Mouse (Mus musculus): ENCODE measurements around the gene Sh3bgrl2. TPM values are rescaled to one million over a fixed set of nuclear protein-coding genes. Genes with fewer than 3 reads are reported as not detected.

Sh3bgrl2 gene
- polyA plus RNA-seq, 1 experiment, result 7.1 TPM

DNA sequence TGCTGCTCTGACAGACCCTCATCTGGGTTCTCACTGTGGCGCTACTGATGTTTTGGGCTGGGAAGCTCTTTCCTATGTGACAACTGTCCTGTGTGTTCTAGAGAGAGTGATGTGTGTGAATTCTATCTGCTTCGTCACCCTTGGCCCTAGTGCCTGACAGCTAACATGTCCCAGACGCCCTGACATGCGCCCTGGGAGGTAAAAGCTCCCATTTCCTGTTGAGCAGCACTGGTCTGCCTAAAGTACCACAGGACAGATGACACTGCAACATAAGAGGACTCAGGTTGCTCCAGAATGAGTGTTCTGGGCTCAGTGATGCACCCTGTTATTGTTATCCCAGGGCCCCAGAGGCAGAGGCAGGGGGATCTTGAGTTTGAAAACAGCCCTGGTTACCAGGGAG is 12.5 kb downstream of the Sh3bgrl2 start:
- no peak for DNase-seq (ENCODE audit: low read depth)

DNA sequence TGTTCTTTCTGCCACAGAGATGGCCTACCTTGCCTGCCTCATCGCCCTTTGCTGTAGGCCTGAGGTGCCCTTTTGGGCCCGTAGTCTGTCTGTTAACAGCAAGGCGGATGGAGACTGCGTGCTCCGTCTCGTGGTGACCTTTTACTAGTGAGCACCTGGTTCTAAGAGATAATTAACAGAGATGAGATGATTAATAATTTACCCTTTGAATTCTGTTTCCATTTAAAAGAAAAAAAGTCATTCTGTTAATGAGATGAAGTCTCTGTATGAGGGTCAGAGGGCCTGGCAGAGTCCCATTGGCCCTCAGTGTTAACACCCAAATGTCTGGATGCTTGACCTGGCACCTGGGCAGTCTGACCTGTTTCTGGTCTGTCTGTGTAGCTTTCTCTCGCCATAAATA is 14.8 kb downstream of the Sh3bgrl2 start:
- DNase-seq (ENCODE audit: low read depth), result no peak

DNA sequence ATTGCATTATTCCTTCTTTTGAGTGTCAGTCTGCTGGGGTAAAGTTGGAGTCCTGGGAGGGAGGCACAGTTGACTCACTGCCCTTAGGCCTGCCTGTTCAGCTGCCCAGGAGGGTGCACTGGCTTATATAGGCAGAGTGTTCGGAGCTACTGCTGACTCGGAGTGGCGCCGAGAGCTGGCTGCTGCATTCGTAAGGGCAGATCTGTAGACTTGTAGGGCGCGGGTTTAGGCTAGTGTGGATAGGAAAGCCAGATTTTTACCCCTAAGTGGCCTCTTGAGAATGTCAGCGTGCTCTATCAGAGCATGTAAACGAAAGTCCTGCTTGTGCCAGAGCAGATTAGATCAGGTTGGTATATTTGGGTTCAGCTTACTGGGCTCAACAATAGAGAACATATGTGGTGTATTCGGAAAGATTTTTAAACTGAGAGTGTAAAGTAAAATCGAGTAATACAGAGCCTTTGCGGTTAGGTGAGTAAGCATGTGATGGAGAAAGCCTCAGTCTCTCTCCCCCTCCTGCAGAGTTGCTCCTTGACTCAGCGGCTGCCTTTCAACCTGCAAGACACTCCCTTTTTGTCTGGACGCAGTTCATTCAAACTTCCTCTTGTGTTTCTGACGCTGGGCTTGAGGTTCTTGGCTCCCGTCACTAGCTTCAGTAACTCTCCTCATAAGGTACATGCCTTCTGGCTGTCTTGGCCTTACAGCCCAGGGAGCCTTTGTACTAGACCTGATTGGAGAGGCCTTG is 15.9 kb downstream of the Sh3bgrl2 start:
- DNase-seq (ENCODE audit: low read depth), result no peak

DNA sequence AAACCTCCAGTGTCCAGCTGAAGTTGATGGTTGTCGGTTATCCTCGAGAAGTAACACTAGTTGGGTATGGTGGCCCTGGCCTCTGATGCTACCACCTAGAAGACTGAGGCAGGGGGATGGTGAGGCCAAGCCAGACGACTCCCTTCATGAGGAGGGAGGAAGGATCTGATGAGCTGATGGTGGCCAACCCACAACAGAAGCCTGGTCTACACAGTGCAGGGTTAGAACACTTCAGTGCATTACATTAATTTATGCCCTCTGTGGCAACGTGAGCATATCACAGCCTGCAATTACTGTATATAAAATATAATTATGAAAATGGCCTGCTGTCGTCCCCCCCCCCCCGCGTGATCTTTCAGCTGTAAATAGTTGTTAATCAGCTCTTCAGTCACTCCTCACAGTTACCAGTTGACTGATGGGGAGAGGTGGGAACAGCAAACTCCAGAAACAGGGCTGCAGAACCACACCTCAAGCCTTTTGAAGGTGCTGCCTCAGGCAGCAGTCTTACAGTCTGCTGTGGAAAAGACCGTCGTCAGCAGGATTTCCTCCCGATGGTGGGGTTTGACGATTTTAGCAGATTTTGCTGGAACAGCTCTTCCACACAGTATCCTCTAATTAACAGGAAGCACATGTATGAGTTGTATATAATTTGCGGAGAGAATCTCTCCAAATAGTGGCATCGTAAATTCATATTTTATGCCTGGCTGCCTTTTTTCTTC is 17.0 kb downstream of the Sh3bgrl2 start:
- DNase-seq (ENCODE audit: low read depth), result no peak

DNA sequence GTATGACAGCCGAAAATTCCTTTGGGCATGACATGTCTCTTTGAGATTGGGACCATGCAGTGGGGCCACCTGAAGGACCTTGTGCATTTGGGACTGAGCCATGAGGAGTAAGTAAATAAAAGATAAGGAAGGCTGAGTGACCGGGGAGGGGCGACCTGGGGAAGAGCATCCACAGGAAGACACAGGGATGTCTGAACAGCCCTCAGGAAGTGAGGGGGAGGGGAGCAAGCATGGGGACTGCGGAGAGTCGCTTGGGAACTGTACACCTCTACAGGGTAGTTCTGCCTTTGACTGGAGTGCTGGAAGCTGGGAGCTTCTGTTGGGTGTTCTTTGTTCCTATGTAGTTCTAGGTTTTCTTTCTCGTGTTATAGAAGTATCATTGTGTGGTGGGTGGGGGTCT is 18.0 kb downstream of the Sh3bgrl2 start:
- no peak for DNase-seq (ENCODE audit: low read depth)

DNA sequence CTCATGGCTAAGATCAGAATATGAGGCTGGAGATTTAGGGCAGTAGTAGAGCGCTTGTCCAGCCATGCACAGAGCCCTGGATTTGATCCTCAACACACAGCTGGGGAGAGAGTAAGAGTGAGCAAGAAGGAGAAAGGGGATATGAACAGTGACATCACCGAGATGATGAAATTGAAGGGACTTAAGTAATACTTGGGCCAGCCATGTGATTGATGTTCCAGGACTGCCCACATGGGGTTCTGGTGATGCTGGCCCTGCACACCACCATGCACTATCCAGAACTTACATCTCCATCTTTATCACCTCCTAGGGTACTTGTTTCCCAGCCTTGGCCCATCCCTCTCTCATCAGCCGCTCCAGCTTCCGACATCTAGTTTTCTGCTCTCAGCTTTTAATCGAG is 20.0 kb downstream of the Sh3bgrl2 start:
- no peak for DNase-seq (ENCODE audit: low read depth)

DNA sequence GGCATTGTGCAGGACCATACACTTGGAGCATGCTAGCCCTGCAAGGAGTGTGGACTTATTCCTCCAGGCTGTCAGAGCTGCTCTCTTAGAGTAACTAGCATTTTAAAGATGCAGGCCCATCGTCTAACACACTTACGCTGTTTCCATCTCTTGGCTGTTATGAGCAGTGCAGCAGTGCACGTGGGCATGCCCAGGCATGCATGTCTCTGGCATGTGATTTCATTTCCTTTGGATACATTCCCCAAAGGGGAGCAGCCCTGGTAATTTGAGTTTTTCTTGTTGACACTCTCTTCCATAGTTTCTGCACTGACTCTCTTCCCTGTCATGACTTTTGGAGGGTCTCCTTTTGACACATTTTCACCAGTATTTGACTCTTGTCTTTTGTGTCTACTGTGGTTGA is 20.8 kb downstream of the Sh3bgrl2 start:
- DNase-seq (ENCODE audit: low read depth), result no peak

DNA sequence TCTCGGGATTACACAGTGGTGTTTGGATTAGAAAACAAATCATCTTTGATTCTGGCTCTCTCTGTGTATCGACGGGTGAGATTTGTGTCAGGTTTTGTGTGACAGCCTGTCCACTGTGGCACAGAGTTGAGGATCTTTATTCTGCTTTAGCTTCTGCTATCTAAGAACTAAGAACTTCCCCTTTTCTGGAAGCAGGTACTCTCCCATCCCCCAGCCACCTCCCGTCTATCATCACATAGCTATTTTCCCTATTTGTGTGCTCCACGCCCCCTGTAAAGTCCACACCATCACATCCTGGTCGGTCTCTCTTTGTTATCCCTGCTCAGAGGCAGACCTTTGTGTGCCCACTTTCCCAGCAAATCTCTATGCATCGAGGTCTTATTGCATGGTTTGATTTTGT is 21.8 kb downstream of the Sh3bgrl2 start:
- DNase-seq (ENCODE audit: low read depth), result no peak

DNA sequence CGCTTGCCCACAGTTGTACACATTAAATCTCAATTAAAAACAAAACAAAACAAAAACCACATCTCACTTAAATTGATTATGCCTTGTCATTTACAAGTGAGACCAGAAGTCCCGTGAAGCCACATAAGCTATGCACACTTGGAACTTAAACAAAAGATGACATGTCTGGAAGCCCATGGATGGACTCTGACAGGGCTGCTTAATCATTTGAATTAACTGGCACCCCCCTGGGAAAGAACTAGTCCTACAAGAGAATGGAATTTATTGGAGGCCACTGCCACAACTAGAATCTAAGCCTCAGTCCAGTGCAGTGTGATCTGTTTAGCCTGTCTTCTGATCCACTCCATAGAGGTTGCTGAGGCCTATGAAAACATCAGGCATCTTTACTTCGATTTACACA is 23.2 kb downstream of the Sh3bgrl2 start:
- no peak for DNase-seq (ENCODE audit: low read depth)

DNA sequence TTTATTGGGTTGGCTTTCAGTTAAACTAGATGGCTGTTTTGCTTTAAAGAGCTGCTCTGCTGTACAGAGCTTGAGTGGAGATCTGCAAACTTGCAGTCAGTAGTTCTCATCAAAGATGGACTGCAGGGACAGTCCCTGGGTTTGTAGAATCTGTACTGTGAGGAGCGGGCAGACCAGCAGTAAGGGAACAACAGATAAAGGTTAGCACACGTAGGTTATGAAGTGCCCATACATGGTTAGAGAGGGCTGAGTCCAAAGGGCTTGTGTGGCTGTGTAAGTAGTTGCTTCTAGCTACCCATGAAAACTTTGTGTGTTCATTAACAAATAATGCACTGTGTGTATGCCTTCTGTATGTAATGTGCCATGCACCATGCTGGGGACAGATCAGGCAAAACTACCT is 24.2 kb downstream of the Sh3bgrl2 start:
- no peak for DNase-seq (ENCODE audit: low read depth)

DNA sequence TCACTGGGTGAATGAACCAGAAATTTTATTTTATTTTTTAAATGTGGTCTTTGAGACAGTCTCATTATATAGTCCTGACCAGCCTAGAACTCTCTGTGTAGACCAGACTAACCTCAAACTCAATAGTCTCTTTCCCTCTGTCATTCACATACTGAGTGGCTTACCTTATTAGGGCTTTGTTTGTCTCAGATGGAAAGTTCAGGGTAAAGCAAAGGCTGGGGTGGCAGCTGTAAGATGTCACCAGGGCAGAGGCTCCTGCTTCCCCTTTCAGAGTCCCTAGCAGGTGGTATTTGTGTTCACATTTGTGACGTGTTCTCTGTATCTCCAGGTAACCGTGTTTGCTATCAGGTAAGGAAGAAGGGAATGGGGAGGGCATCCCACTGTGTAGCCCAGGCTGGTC is 24.7 kb downstream of the Sh3bgrl2 start:
- no peak for DNase-seq (ENCODE audit: low read depth)

DNA sequence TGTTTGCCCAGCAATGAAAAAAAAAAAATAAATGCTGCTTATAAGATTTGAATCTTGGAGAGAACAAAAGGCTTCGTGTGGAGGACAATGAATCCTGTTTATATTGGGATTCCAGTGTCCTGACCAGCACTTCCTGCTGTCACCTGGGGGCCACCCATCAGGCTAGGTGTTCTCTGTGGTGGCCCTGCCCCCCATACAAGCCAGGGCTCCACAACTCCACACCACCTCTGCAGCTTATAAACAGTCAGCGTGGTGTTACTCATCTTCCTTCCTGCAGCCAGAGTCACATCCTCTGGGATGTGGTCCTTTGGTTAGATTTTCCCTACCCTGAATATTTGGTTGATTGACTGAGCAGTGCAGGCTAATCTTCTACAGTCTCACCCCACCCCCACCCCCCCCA is 25.5 kb downstream of the Sh3bgrl2 start:
- DNase-seq (ENCODE audit: low read depth), result no peak

DNA sequence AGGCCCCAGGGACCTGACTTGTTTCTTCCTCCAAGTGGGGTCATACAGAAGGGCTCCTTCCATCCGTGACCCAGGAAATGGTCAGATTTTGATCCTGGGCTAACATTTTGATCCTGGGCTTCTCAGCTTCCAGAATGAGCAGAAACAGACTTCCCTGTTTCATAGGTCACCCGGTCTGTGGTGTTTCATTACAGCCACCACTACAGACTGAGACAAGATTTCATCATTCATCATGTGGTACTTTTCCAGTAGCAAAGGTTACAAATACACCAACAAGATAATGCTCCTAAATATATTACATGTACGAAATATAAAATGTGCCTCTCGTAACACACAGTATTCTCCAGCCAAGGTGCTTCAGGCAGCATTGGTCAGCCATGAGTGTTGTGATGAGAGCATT is 27.3 kb downstream of the Sh3bgrl2 start:
- DNase-seq (ENCODE audit: low read depth), result no peak

DNA sequence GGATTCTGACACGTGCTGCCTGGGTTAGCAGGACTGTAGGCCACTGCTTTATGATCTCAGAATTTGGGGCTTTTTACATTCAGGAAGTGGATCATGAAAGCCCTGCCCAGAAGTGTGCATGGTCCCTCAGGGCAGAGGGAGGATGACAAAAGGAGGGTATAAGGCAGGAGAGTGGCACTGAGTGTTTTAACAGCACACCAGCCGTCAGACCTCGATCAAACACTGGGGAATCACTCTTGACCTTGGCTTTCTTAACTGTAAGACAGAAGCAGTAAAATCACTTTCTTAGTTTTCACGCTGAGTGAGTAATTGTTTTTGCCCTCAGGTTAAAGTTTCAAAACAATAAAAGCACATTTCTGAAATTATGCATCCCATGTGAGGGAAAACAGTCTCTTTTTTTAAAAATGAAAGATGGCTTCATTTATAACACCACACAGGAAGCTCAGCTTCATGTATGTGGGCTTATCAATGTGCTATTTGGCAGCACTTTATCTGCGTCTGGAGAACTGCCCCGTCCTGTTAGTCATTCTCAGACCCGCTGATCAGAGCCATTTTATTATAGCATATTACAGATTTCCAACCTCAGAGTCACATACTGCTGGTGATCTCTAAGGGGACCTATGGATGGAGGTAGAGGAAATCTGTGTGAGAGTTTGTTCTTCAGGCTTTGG is 28.0 kb downstream of the Sh3bgrl2 start:
- no peak for DNase-seq (ENCODE audit: low read depth)

DNA sequence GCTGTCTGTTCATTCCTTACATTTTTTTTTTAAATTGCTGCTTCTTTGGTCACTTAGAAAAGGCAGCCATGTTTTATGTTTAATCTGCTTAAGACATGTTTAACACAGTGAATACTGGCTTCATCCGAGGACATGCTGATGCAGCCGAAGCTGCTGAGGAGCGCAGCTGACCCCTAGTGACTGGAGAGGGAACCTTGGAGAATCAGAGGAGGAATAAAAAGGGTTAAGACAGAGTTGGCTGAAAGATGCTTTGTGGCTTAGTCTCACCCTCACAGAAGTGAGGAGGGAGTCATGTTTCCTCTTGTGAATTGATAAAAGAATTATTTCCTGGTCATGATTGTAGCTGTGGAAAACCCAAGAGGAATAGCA is 28.5 kb downstream of the Sh3bgrl2 start:
- no peak for DNase-seq (ENCODE audit: low read depth)

DNA sequence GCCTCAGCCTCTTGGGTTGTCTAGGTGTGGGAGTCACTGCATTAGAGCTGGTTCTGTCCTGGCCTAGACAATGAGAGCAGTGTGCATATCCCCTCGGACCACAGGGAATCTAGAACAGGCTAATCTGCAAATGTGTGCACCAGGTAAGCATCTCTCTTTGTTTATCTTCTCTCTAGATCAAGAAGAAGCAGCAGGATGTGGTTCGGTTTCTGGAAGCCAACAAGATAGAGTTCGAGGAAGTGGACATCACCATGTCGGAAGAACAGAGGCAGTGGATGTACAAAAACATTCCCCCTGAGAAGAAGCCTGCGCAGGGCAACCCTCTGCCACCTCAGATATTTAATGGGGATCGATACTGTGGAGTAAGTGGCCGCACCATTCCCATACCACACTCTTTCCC is 29.1 kb downstream of the Sh3bgrl2 start:
- DNase-seq (ENCODE audit: low read depth), result no peak

DNA sequence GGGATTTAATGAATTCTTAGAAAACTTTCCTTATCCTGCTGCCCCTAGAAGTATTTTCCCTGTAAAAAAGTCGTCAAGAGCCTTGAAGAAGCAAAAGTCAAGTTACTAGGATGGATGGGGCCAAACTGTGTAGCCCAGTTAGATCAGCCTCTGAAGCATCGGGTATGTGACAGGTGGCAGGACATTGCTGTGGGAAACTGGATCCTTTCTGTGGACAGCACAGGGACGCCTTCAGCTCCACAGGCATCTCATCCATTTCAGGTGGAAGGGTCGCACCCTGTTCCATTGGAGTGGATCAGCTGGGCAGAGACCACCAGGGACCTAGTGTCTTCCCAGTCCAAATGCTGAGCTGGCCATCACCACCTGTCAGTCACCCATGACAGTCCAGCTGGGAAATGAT is 30.9 kb downstream of the Sh3bgrl2 start:
- no peak for DNase-seq (ENCODE audit: low read depth)

DNA sequence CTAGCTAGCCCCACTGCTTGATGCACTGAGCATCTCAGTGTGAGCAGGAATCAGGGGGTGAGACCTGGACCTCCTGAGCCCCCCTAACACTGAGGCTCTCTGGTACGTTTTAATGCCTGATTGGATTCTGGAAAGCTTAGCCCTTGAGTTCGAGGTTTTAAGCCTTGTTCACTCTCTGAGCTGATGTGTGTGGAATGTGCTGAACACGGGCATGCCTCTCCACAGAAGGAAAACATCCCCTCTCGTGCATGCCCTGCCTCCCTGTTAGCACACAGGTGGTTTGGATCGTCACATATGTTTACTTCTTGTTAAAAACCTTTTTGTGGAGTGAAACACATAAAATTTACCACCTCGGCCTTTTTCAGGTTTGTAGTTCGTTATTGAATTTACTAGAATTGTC is 34.6 kb downstream of the Sh3bgrl2 start:
- no peak for DNase-seq (ENCODE audit: low read depth)

DNA sequence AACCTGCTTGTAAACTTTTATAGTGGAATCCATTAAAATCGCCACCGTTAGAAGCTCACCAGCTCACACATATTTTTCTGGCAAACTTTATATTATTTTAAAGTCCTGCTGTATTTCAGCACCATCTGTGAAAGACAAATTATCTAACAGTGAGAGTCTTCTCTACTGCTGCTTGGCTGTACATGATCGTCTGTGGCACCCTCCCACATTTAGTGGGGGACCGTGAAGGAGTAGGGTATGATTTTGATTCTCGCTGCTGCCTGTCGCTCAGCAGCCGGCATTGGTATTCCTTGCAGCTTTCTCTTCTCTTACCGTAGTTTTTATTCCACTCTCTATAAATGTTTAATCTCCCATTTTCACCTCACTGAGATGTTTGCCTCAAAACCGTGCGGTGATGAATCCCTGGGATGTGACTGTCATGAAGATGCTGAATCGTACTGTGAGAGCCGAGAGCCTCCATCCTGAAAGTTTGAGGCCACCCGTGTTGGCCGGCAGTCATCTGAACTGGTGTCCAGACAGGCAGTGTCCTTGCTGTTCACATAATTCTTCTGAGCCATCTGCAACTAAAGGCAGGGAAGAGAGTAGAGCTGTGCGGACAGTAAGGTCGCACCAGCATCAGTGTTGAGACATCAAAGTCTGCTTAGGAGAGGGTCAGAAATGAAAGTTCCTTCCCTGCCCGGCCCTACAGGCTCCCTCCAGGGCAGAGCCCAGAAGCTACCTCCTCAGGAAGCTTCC is 38.4 kb downstream of the Sh3bgrl2 start:
- no peak for DNase-seq (ENCODE audit: low read depth)

DNA sequence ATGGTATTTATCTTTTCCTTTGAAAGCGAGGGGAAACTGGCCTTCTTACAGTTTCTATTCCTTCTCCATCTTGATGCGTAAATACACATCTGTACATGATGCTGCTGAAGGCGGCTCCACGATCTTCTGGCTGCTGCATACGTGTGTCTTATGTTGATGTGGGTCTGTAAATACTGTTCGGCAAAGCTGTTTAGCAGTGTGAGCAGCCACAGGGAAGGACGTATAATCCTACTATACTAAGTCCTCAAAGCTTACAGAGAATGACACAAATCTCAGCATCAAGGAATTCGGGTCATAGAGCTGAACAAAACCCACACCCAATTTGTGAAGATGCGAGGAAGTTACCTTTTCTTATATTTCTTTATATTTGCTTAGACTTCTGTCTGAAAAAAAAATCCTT is 39.0 kb downstream of the Sh3bgrl2 start:
- no peak for DNase-seq (ENCODE audit: low read depth)

DNA sequence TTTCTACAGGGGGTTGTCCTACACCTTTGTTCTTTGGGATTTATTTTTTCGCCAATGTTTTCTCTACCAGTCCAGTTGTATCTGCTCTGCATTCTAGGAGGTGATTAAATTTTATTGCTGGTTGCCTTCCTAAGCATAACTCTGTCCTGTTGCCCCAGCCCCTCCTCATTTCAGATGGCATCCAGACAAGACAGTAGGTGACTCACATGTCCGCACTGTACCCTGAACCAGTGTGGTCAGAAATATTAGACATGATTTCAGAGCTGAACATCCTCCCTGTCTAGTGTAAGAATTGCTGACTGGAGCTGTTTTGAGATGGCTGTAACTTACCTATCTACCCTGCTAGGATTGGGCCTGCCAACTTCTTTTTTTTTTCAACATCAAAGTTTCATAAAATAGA is 40.9 kb downstream of the Sh3bgrl2 start:
- no peak for DNase-seq (ENCODE audit: low read depth)

DNA sequence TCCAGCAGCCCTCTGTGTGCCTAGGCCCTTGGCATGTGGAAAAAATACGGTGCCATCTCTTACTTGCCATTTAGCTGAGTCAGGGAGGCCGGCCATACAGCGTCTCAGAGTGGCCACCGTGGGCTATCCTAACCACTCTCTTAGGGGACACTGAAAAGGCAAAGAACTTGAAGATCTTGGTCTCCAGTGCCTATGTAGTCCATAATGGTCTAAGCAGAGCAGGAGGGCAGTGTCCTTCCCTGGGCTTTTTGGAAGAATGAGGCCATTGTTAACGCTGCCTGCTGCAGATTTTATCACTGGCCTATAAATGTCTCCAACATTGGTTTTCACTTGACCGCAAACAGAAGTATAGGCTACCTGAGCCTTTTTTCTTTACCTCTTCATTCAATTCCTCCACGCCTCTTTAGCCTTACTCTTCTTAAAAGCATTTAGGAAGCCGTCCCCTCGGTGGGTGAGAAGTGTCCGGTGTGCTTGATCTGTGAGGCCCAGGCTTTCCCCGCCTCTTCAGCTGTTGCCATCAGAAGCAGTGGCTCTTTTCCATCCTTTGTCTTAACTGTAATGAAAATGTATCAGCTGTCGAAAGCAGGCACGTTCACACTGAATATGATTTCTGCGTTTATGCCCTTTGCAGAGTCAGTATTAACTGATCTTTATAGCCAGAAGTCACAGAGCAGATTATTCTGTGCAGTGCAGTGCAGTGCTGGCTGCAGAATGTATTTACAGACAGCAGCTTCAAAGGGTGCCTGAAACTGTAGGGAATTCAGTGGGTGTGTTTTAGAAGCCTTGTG is 41.7 kb downstream of the Sh3bgrl2 start:
- no peak for DNase-seq (ENCODE audit: low read depth)
